Mouse (Mus musculus) layer of hippocampus, adult 9-10 months (tissue): ENCODE data around the gene Gm26965.
A peak's percentile ranks its signal among the peaks of the same experiment; 100 is the strongest.
"Not testable (repeated sequence)": the region's sequence is repeated elsewhere in the genome, so short reads cannot be mapped to it uniquely, and the experiment has no call there.

Source experiments
- DNase-seq: peaks from one replicate; pipeline ENCODE4 v3.0.0; 2022; ENCODE audit warnings: low spot score

Gm26965 gene

DNA sequence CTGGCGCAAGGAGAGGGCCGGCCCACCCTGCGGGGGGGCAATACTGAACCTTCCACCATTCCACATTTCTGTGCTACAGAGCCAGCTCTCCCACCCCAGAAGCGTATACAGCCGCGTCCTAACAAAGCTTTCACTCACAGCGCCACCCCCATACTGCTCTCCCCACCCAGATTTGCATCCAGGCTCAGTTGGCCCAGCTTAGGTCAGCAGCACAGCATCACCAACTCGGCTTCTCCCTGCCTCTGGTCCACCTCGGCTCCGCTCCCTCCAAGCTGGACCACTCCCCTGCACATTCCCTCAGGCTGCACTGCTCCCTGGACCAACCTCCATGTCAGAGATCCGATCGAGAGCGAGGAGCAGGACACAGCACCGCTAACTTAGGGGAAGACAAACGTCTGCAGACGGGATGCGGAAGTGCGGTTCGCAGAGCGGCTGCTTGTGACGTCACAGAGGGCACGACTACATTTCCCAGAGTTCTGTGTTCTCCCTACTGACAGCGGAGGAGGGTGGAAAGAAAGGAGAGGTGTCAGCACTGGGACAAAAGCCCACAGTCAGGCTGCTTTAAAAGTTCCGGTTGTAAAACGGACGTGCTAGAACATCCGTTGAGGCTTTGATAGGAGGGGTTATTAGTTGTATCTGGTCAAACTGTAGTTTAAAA, at the start of gene Gm26965, which contains the start of gene Zfp87:
Gene Gm26965, minus strand, starts transcription at position 399 of the 658 bp plus-strand sequence.
Gene Zfp87, minus strand, starts transcription at position 425 of the 658 bp plus-strand sequence.
- DNase-seq, result peak; percentile 81

DNA sequence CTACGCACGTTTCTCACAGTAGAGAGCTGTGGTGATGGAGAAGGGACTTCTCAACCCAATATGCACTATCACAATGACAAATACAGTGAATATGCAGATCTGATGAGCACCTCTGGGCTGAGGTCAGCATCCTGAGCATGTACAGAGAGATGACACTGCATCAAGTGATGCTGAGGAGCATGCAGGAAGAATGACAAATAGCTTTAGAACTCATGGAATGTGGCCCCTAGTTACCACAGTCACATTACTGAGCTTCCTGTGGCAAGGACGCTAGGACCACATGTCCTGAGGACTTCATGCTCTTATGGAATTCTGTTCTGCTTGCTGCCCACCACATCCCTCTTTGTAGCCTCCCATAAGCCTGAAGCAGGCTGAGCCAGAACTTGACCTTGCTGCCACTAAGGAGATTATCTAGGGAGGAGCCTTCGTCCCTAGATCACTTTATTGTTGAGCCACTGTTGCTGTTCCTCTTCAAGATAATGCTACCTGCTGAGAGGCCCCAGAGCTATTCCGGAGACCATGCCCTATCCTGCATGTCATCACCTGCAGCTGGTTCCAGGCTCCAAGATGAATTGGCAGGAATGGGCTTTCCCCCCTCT, 46.7 kb upstream of the Gm26965 start:
- no peak for DNase-seq

DNA sequence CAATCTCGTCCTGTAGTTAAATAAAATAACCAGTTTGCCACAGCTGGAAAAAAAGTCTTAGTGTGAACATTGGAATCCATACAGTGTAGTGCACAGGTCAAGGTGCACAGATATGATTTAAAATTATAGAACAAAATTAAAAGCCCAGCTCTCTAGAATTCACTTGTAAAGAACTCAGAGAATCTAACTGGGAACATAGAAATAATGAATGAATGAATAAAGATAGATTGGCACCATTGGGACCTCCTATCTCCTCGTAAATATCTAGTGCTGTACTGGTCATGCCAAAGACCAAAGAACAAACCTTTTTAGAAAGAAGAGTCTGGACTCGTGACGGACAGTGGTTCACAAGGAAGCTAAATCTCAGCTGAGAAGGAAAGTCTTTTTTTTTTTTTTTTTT, 27.8 kb upstream of the Gm26965 start, which contains the start of gene Zfp748:
Gene Zfp748, minus strand, starts transcription at position 101 of the 400 bp plus-strand sequence.
- DNase-seq, result no peak

DNA sequence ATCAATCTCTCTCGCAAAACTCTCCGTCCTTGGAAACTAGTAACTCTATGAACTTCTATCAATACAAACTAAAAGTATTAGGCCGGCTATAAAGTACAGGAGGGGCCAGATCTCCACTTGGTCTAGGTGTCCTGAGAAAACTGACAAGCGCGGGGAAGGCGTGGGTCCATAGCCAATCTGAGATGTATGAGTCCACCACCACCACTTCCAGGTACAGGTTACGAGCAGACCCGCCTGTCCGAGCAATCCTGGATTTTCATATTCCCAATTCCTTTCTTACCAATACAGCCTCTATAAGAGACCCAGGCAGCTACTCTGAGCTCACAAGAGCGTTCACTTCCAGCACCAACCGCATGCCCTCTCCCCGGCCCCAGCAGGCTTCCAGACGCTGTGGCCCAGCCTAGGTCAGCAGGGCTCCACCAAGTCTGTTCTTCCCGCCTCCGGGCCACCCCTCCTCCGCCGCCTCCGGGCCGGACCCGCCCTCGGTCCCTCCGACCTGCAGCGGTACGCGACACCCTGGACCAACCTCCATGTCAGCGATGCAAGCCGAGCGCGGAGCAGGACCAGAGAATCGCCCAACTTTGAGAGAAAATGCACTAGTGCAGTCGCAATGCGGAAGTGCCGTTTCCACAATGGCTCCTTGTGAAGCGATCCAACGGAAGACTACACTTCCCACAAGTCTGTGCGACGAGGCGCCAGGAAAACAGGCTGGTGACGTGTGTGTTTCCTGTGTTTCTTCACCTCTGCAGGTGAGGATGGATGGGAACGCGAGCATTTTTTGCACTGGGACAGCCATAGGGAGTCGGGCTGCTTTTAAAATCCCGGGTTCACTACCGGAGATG, 26.8 kb upstream of the Gm26965 start:
- DNase-seq, result peak; percentile 77

DNA sequence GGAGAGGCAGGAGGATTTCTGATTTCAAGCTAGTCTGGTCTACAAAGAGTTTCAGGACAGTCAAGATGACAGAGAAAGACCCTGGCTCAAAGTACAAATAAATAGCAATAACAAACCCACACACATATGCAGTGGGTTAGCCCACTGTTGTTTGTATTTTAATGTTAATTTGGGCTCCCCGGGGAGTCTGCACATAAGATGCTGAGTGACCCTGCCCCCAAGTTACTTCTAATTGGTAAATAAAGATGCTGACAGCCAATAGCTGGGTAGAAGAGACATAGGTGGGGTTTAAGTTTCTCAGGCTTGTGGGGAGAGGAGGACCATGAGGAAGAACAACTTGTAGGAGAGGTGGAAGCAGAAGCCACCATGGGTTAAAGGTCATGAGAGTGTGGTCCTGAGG, 20.0 kb upstream of the Gm26965 start:
- DNase-seq, result no peak

DNA sequence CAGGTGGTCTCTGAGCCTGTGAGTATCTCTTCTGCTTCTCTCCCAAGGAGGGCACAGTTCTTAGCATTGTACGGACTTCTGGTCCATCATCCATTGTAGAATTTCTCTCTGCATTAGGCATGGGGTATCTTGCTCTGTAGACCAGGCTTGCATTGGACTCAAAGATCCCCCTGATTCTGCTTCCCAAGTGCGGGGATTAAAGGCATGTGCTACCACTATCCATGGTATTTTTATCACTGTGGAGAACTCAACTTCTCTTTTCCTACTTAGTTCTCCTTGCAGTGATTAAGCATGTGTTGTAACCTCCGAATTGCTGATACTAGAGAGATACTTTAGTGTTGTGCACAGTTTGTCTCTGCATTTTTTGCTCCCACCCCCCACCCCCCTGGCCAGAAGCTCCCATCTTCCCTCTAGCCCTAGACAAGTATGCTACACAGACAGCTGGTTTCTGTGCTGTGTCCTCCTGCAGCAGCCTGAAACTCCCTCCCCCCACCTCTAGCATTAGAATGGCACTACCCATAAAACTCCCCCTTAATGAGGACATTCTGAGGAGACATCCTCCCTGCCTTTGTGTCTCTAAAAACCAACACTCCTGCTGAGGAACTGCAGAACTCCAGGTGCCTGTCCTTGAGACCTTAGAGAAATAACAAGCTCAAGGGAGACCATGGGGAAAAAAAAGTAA, 1.2 kb upstream of the Gm26965 start:
- DNase-seq, result no peak

DNA sequence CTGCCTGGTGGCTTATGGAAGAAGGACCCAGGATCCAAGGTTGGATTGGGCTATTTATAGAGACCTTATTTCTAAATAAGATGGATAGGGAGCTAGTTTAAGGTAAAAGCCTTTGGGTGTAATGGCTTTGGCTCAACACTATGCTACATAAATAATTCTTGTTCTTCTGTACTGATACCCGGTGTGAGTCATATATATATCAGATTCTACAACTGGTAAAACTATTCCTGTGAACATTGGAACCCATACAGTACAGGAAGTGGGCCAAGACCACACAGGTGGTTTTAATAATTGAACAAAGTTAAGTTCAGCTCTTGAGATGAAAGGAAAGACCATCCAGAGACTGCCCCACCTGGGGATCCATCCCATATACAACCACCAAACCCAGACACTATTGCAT, 25.0 kb downstream of the Gm26965 start:
- DNase-seq, result no peak

DNA sequence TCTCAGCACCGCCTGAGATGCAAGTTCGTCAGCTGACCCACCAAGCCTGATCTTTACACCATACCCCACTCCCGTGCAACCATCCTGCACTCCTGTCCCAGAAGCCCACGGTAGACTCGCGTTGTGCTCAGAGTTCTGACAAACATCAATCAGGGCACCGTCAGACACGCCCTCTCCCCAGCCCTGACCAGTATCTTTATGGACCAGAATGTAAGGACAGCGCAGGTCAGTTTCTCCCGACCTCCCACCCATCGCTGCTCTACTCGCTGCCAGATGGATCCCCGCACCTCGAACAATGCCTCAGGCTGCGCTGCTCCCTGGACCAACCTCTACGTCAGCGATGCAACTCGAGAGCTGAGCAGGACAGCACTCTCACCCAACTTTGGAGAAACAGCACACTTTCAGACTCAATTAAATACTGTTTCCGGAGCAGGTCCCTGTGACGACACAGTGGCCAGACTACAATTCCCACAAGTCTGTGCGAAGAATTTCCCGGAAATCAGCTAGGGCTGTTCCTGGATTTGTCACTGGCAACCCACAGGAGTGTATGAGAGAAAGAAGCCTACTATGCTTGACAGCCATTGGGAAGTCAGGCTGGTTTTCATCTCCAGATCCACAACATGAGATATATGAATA, 25.7 kb downstream of the Gm26965 start, which contains the start of gene Zfp58:
Gene Zfp58, minus strand, starts transcription at position 472 of the 636 bp plus-strand sequence.
- peak; percentile 77 for DNase-seq

DNA sequence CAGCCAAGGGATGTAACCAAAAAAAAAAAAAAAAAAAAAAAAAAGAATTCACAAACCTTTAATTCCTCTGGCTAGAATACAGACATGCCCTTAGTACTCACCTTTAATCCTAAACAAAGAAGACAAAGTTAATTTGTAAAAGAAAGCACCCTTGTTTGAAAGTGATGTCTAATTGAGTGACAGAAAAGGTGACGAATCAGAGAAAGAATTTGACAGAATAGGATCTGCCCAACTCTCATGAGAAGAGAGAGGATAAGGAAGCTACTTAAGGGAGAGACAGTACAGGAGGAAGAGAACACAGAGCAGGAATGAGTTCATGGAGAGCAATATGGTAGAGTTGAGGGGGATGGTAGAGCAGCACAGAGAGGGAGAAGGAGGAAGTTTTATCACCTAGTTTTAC, 30.3 kb downstream of the Gm26965 start:
- no peak for DNase-seq

DNA sequence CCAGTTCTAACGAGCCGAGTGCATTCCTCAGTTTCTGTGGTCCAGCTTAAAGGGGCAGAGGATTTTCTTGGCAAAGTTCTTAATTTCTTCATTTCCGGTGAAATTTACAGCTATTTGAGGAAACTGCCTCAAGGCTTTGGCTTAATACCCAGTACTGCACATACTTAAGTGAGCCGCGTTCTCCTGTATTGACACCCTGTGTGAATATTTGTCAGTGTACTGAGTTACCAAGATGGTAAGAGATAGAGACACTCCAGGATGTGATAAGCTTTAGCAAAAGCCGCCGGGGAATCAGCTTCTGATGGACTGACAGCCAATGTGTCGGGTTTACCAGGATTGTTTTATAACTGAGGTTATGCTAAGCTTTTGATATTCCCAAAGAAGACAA, 41.5 kb downstream of the Gm26965 start:
- peak; percentile 22 for DNase-seq

DNA sequence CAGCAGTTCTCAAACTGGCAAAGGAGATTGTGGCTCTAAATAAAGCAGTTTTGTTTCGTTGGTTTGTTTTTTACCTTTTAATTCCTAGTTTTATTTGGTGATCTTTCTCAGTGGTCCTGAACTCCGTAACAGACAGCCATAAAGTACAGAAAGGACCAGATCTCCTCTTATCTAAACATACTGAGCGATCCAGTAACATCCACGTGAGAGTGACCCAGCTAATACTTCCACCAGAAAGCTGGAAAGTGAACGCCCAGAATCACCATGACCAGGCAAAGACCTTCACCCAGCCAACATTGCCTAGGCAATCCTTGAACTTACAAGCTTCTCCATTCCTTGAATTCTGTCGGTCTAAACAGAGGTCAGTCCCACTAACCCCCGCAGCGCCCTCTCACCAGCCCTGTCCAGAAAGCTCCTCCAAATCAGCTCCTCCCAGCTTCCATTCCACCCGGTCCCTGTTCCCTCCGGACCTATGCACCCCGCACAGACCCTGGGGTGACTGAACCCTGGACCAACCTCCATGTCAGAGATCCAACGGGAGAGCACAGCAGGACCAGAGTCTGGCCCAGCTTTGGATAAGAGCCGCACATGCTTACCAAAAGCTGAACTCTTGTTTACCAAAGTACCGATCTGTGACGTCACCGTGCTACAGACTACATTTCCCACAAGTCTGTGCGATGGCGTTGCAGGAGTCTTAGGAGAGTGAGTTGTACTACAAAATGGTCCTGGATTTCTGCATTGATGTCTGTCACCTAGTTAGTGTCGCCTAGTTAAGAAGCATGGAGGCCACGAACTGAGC, 42.1 kb downstream of the Gm26965 start, which contains the start of gene Zfp874b:
Gene Zfp874b, minus strand, starts transcription at position 634 of the 799 bp plus-strand sequence.
- DNase-seq, result peak; percentile 86

DNA sequence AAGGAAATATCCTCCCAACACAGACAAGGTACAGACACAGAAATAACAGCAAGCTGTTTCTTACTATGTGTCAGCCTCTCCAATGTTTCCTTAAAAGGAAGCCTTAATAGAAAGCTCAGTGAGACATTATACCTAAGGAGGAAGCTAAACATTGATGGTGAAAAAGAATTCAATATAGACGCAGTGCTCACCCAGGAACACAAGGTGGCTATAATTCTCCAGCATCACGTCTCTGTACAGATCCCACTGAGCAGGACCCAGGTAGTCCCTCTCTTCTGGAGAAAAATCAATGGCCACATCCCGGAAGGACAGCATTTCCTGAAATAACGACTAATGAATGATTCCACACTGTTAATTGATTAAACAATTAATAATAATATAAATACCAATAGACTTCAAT, 44.4 kb downstream of the Gm26965 start:
- no peak for DNase-seq

DNA sequence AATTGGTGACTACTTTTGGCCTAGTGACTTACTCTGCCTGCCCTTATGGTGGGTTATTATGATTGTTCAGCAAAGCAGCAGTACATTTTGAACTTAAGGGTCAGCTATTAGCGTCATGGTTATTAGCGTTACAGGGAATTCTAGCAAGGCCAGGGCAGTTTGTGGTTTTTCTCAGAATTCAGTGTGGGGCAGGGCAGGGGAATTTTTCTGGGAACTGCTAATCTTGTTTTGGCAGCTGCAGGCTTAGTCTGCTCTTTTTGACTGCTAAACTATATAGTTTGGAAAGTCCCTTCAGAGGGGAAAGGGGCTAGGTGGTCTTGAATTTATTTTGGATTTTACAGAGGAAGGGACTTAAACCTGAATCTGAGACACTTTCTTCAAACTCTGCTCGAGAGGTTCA, 56.7 kb downstream of the Gm26965 start:
- no peak for DNase-seq

DNA sequence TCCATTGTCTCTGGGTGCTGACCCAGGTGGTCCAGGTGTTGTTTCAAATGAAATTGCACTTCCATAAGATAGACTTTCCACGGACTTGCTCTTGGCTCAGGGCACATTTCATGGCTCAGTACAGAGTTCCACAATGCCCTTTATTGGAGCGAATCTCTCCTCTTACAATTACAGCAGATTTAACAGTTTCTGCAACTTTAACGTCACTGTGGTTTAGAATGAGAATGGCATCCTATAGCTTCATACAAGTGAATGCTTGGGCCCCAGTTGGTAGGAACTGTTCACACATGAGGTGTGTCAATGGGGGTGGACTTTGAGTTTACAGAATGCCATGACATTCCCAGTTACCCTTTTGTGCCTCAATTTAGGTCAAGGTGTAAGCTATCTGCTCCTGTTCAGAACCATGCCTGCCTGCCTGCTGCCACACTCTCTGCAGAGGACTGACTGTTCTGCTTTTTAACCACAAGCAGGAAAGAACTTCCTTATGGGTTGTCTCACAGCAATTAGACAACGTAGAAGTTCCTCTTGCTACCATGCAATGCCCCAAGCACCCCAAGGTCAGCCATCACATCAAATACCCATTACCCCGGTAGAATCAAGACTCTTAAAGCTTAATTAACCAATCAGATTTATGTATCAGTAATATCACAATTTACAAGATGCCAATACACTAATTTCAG, 62.3 kb downstream of the Gm26965 start:
- not testable (repeated sequence) for DNase-seq

DNA sequence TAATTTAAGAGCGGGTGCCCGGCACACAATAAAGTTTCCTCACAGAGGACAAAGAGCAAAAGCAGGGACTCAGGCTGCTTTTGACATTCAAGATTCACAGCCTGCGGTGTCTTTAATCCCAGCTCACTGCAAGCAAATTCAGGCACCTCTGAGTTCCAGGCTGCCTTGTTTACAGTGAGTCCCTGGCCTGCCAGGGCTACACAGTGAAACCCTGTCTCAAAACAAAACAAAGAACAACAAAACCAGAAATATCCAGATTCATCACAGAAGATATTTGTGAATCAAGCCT, 74.0 kb downstream of the Gm26965 start:
- DNase-seq, result no peak

DNA sequence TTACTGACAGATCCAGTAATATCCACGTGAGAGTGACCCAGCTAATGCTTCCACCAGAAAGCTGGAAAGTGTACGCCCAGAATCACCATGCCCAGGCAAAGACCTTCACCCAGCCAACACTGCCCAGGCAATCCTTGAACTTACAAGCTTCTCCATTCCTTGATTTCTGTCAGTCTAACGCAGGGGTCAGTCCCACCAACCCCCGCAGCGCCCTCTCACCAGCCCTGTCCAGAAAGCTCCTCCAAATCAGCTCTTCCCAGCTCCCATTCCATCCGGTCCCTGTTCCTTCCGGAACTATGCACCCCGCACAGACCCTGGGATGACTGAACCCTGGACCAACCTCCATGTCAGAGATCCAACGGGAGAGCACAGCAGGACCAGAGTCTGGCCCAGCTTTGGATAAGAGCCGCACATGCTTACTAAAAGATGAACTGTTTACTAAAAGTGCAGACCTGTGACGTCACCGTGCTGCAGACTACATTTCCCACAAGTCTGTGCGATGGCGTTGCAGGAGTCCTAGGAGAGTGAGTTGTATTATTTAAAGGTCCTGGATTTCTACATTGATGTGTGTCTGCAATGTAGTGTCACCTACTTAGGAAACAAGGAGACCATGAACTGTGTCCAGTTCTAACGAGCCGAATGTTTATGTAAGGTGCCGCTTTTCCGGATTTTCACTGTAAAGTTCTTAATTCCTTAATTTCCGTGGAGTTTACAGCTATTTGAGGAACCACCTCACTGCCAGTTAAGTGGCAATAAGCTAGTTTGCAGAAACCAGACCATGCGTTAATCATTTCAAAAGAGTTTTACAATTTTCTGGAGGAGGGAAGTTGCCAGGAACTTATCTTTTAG, 74.6 kb downstream of the Gm26965 start, which contains the start of gene Zfp874a:
Gene Zfp874a, minus strand, starts transcription at position 453 of the 849 bp plus-strand sequence.
- peak; percentile 92 for DNase-seq
